Mouse (Mus musculus) kidney, postnatal 36 days (tissue): ENCODE results near the gene Mvb12b.

Experiments
- DNase-seq, 2 experiments: peaks; one replicate each; pipeline ENCODE4 v3.0.0; 2021 to 2022; ENCODE audit warnings: mixed read lengths in 2 of 2

Mvb12b gene

DNA sequence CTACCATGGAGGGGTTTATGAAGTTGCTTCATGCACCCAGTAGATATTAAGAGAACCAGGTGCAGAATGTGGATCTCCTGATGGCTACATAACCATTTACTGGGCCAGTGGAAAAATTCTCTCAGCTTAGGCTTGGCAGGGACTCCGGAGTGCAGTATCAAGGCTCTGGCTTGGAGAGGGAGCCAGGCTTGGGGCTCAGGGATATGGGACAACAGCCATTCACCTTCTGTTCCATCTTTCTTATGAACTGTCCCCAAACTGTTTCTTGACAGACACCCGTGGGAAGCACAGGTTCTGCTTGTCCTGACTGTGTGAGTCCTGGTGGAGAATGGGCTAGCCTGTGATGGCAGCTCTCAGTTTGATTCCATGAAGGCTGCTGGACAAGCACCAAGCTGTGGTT lies 112.9 kb downstream of the Mvb12b start:
- no peak for DNase-seq

DNA sequence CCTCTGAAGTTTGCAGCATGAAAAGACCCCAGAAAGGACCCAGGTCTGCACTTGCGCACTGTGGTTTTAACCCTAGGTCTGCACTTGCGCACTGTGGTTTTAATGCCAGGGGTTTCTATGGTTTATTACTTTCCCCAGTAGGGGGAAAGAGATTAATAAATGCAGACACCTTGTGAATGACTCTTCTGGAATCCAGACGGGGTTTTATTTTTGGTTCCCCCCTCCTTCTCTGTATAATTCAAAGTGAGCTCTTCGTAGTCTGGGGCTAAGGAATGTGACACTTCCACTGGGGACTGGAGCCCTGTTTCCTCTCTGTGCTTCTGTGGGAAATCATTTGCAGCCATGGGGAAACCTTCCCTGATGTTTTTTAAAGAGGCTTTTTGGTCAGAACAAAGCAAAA lies 113.6 kb downstream of the Mvb12b start:
- DNase-seq, result no peak

DNA sequence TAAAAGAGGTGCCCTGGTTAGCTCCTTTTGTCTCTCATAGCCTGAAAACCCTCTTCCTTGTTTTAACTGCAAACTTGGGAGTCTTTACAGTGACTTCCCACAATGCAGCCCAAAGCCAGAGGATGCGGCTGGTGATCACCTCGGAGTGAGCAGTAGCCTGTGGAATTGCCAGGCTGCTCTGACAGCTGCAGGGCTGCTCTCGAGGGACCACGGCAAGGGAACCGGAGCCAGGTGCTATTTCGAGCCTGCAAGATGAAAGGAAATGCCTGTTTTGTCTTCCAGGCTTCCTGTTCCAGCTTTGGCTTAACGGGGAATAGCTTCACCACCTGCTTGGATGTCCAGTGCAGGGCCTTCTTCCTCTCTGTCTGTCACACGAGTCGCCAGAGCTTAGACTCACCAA lies 115.3 kb downstream of the Mvb12b start:
- DNase-seq, result no peak

DNA sequence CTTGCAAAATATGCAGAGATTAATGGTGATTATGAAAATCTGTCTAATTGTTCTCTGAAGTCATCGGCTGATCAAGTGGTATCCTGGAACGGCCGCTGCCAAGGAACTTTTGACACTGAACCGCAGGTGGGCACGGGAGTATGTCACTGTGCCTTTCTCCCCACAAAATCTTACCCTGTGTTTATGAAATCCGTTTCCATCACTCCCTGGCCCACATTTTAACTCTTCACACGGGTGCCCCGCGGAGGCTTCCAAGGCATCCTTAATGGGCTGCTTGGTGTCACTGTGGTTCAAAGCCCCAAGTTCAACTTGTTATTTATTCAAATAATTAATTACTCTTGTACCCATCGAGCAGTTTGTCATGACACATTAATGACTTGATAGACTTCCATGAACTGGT lies 116.4 kb downstream of the Mvb12b start:
- DNase-seq, result no peak

DNA sequence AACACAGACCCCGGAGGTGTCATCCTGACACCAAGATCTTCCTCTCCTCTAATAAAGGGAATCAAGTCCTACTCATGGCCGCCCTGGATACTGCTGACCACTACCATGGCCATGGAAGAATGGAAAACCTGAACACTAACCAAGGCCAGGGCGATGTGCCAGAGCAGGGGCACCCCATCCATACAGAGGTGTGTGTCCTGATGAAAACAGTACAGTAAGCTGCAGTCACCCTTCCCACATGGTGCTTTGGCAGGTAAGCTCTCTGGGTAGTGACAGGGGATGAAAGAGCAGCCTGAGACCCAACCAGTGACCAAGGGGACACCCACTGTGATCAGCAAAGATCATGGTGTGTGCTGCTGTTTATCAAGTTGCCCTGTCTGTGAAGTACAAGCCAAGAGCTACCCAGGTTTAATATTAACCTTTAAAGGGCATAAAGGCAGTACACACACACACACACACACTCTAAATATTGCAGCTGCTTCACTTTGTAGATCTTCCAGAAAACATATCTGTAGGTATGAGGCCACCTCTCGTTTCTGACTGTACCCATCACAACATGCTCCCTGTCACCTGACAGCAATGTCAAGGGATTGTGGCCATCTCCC lies 117.1 kb downstream of the Mvb12b start:
- peak; percentile 51 to 66 for DNase-seq

DNA sequence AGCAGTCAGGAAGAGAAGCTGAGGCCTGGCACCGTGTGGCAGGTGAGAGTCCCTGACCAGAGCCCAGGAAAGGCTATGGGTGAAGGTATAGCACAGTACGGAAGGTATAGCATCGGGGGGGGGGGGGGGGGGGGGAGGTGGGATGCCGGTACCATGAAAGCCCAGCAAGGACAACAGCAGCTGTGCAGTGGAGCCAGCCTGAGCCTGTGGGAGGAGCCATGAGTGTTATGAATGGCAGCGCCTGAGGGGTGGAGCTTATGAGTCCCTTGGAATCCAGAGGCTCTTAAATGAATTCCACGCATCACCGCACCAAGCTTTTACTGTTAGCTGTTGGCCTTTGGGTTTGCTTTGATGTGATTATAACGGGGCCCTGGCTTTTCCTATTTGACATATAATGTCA lies 123.3 kb downstream of the Mvb12b start:
- peak; percentile 60 to 71 for DNase-seq

DNA sequence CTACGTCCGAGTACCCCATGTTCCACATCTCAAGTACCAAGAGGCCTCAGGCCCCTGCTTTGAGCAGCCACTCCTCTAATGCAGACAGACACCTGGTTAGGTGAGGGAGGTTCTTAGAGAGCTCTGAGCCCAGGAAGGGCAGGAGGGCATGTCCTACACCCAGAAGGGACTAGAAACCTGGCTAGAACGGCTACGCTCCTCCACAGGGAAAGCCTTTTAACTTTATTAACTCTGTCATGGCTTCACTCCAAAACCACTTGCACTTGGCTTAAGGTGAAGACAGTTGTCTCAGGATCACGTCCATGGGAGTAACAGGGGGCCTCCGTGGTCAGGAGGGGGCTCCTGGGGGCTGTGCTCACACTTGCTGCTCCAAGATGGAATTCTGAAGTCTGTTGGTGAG lies 125.5 kb downstream of the Mvb12b start:
- DNase-seq, result peak; percentile 55 to 79

DNA sequence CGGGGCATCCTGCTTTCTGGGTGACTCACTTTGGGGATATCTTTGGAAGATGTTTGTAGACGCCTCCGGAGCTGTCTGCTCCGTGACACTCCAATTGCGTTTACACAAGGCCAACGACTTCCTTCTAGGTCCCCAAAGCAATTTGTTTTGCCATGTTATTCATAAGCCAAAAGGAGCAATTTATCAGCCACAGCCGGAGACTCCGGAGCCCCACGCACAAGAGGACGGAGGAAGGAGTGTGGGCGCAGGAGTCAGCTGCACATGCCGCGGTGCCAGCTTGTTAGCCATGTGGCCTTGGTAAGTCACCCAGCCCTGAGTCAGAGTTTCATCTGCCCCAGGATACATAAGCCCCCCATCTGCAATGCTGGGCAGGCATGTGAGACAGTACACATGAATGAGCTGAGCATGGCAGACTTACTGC lies 127.2 kb downstream of the Mvb12b start:
- no peak for DNase-seq

DNA sequence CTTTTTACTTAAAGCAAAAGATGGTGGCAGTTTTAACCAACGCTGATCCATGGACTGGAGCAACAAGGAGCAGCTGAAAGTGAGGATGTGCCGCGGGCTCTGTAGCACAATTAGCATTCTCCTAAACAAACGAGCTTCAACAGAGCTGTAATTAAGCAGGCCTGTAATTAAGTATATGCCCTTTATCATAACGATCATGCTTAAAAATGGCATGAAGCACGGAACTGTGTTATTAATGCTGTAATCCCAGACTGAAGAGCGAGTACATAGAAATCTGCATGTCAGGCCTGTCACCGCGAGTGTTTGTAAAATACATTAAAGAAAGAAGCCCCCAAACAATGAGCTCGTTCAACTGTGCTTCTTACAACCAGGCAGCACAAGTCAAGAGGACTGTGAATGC lies 128.3 kb downstream of the Mvb12b start:
- DNase-seq, result no peak

DNA sequence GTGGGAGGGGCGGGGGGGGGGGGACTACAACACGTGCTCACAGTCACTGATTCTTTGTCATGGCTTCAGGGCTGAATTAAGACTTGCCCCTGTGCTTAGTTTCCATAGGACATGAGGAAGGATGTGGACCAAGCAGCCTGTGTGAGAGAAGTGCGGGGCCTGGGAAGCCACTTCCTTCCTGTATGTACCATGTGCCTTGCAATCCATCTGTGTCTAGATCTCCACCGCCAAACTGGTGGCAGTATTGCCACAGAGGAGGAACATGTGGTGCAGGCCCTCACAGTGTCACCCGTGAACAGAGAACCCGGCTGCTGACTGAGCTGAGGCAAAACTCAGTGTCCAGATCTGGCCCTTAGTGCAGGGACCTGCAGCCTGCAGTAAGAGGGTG lies 132.1 kb downstream of the Mvb12b start:
- DNase-seq, result peak; percentile 13 to 16

DNA sequence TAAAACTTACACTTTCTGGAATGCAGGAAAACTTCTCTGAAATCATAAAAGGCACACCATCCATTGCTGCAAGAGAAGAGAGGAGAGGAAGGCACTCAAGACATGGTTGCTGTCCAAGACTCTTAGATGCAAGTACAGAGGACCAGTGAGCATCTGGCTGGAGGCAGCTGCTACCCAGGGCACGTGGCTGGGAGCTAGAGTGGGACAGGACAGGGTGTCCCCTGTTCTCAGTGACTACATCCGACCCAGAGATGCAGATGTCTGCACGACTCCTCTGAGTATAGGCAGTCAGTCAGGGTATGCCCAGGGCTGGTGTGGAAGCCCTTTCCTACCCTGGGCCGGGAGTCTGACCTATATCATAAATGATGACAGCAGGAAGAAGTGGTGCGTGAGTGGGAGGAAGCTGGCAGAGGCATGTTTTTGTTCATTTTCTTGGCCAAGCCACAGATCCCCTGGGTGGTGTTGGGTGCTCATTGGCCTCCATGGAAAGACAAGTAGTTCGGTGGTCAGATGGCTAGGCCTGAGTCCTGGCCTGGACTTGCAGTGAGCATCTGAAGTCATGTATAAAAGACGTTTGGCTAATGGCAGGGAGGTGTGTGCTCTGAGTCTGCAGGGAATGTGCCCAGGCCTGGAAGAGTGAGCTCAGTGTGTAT lies 132.6 kb downstream of the Mvb12b start:
- no peak for DNase-seq

DNA sequence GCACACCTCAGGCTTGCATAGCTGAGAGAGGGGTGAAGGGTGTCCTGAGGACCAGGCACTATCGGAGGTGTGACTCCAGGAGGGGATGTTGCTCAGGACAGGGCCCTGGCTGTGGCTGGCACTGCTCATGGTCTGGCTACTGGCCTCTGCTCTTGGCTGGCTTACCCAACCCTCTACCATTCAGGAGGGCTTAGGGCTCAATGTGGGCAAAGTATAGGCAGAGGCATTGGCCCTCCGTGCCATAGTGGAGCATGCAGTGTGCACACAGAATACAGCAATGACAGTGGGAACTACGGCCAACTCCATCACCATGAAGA lies 133.5 kb downstream of the Mvb12b start:
- no peak for DNase-seq

DNA sequence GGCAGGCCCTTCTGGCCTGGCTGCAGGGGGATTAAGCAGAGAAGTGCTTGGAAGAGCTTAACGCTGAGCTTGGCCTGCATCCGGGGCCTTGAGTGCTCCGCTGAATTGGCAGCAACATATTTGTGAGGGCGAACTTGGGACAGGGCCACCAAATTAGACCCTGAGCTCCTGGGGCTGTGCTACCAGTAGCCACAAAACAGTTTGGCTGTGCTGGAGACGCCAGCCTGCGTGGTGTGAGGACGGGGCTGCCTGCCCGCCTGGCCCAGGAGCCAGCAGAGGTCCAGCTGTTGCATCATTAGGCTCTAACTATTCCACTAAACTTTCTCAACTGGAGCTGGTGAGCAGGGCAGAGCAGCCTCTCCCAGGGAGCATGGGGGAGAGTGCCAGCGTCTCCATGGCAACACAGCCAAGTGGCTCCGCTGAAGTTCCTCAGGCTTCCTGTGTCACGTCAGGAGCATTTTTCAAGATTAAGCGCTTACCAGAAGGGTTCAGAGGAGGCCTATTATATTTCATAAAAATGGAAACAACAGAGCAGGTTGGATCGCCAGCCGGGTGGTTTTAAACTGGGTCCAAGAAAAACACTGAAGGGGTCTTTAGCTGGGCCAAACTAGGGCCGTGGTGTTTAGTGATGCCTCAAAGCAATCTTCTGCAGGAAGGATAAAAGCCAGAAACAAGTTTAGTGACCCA lies 134.0 kb downstream of the Mvb12b start:
- peak; percentile 88 to 89 for DNase-seq

DNA sequence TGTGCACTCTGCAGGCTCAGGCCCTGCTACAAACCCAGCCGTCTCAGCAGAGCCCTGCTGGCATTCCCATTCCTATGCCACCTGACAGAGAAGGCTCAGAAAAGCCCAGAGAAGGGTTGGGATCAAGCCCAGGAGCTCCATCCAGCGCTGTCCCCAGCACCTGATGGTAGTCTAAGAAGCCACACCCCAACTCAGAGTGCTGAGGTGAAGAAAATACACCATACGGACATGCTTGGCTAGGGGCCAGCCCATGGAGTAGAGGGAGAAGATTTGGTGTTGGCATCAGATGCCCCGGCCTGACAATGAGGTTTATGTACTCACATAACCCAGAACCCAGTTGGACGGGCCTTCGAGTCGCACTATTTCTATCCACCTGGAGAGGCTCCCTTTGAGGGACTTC lies 137.1 kb downstream of the Mvb12b start:
- no peak for DNase-seq

DNA sequence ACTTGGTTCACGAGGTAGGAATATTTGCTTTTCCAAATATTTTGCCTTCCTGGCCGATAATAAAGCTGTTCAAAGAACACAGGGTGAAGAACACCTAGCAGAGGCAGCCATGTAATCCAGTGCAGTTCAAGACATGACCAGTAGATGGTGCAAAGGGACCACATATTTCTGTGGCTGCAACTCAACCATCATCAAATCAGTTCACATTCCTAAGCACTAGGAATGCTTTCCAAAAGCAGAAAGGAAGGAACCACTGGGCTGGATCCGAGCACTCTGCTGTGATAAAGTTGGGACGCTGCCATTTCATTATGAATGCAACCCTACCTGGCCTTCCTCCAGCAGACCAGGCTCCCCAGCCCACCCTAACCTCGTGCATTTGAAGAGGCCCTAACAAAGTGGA lies 141.3 kb downstream of the Mvb12b start:
- peak; percentile 83 to 87 for DNase-seq

DNA sequence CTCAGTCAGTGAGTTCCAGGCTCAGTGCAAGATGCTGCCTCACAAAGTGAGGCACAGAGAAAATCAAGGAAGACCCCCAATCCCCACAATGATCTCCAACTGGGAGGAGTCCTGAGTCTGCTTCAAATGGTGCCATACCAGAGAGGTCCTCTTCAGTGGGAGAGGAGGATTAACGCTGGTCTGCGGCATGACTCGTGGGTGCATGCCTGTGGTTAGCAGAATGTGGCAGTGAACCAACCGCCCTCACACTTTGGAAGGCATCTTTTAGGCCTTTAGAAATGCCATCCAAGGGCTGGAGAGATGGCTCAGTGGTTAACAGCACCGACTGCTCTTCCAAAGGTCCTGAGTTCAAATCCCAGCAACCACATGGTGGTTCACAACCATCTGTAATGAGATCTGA lies 142.0 kb downstream of the Mvb12b start:
- no peak for DNase-seq

DNA sequence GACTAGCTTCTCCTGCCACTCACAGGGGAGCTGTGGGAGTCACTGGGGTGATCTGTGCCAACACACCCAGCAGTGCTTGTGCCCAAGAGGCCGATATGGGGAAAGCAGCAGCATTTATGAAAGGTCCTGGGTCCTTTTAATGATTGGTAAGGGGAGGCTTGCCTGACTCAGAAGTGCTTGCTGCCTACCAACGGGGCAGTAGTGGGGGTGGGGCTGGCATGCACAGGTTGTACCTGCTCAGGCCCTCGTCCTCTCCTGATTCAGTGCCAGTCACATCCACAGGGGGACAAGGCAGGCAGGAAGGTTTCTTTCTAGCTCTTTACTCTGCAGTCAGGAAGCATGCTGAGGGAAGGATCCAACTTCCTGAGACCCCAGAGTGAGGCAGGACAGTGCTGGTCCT lies 150.6 kb downstream of the Mvb12b start:
- DNase-seq, result no peak

DNA sequence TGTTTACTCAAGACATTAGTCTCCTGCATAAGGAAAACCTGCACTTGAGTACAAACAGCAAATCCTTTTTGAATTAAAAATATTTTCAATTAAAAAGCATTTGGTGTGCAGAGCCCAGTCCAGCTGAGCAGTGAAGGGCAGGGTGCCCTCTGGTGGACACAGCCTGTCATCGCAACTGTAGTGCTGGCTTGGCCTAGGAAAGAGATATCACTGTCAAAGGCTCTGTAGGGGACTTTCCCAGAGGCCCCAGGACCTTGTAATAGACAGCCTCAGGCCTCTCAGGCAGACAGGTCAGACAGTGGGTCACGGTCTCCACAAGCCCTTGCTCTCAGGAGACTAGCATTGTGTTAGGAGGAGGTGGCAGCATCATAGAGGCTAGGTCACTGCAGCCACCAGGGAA lies 151.0 kb downstream of the Mvb12b start:
- DNase-seq, result peak; percentile 49 to 83

DNA sequence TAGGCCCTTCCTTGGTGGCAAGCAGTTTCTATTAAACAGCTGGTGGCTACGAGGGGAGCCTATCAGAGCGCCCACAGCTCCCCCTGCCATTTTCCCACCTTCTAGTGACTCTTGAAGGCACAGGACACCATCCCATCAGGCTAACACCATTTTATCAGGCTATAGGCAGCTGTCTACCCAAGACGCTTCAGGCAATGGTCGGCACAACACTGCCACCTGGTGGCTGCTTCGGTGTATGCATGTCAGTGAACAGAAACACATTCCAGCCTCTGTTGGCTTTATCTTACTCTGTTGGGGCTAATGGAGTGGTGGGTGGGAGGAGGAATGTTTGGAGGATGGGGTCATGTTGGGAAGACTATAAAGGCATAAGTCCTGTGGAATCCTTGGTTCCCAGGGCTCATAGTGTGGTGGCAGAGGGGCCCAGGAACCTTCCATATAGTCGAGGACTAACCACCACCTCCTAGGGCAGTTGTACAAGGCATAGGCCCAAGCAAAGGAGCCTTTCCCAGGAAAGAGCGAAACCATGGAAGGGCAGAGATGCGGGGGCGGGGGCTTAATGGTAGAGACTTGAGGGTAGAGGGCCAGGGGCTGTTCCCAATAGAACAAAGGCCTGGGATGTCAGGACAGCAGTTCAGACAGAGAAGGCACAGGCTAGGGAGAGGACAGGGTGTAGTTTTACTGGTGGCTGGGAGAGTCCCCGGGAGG lies 152.8 kb downstream of the Mvb12b start:
- DNase-seq, result peak; percentile 65 to 91

DNA sequence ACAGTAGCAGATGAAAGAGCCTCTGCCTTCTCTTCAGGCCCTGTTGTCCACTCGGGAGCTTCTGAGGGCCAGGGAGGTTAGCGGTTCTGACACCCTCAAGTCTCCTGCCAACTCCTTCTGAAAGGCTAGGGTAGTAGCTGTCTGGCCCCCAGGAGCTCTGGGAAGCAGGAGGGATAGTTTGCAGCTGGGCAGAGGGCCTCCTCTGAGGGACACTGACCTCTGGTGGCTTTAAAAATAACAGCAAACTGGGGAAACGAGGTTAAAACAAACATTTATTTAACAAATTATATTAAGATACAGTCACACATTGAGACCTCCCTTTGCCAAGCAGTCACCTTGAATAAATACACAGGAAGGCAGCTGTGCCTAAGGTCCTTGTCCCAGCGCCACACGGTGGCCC lies 158.0 kb downstream of the Mvb12b start:
- no peak for DNase-seq

DNA sequence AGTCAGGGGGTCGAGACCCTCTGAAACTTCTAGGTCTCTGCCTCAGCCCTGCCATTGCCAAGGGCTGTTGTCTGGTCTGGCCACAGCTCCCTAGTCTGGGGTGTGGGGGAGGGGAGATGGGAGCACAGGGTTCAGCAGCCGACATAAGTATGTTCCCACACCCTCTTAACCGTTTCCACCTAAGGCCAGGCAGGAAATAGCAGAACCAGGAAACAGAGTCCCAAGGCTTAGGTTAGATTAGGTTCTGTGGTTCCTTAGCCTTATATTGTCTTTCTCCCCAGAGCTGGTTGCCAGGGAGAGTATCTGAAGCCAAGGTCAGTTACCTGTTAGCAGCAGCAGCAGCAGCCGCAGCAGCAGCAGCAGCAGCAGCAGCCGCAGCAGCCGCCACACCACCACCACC lies 160.5 kb downstream of the Mvb12b start:
- no peak for DNase-seq

DNA sequence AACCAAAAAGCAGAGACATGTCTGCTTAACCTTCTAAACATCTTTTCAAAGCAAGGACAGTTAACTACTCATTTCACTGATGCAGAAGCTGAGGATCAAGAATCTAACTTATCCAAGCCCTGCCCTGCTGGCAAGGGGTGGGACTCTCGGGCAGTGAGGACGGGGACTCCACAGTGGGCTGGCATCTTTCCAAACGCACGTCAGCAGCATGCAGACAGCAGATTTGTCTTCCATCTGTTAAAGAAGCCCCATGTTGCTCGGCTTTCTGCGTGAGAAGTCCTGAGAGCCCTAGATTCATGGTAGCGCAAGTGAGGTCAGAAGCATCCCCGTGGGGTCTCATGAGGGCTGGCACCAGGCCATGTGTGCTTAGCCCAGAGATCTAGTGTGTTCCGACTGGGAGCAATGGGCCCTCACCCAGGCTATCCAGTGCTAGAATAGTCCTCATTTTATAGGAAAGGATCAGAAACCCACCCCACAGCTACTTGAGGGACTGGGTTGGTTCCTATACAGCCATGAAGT lies 167.3 kb downstream of the Mvb12b start:
- no peak for DNase-seq

DNA sequence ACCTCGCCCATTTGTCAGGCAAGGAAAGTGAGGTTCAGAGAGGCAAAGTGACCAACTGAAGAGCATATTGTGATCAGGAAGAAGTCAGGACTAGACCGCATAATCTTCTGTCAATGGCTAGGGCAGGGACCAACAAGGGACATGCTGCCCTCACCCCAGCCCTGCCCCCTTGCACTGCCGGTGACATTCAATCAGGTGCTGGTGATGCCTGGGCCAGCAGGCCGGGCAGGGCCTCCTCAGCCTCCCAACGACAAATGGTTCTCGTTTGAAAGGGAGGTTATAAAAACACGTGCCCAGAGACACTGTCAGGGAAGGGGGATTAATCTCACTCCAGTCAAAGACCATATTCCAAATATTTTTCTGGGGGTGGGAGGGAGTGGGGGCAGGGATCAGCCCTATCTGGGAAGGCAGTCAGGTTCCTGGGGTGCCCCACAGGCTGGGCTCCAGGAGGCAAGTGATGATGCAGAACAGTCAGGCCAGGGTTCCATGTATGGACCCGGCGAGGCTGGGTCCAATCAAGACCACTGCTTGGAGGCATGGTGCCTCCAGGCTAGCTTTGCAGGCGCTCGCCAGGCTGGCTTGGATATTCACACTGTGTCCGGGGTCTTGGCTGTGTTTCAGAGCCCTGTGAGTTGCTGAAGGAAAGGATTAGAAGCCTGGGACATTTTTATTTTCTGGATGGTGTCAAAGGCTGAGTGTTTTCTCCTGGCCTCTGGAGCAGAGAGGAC lies 168.2 kb downstream of the Mvb12b start:
- no peak for DNase-seq
